Comparison of ENCODE assay signal across 28 mouse cellular contexts in the genomic region with DNA sequence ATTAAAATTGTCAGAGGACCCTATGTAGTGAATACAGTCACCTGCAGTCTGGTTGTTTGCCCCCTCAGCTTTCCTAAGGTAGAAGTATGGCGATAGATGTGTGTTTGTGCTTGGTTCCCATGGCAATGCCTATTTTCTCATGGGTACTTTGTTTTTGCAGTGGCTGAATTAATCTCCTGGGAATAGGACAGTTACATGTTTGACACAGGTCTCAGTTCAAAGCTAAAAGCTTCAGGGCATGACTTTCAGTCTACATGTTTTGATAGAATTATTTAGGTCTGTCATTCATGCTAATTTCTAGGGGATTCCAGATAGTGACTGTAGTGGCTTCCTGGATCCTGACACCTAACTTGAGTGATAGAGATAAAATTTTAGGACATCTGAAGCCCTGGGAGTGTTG.
"Had no signal": no experiment of that assay in that cellular context is flagged by ENCODE, and none has a peak within 500 bp of the region (broad histone marks: within the 10 kb centered on the region; RNA-seq: fewer than 3 reads in every experiment).

No protein-coding gene starts in this region.

- H3K36me3 ChIP-seq: limb, embryonic 10.5 days; limb, embryonic 12.5 days; limb, embryonic 13.5 days; limb, embryonic 15.5 days; liver, embryonic 12.5 days; liver, embryonic 13.5 days; liver, embryonic 15.5 days; lung, embryonic 15.5 days; midbrain, embryonic 10.5 days; midbrain, embryonic 12.5 days; midbrain, embryonic 13.5 days; midbrain, embryonic 15.5 days; neural tube, embryonic 12.5 days had no signal

- H3K4me1 ChIP-seq: limb, embryonic 10.5 days; limb, embryonic 15.5 days; liver, embryonic 12.5 days; liver, embryonic 13.5 days; liver, embryonic 15.5 days; lung, embryonic 15.5 days; midbrain, embryonic 10.5 days; midbrain, embryonic 12.5 days; midbrain, embryonic 13.5 days; midbrain, embryonic 15.5 days; neural tube, embryonic 12.5 days had no signal

- H3K27me3 ChIP-seq: limb, embryonic 12.5 days; limb, embryonic 13.5 days; limb, embryonic 15.5 days; liver, embryonic 12.5 days; liver, embryonic 13.5 days; liver, embryonic 15.5 days; lung, embryonic 15.5 days; megakaryocyte, embryonic 14.5 days; midbrain, embryonic 12.5 days; midbrain, embryonic 13.5 days; midbrain, embryonic 15.5 days; neural tube, embryonic 12.5 days had no signal

- H3K4me3 ChIP-seq: limb, embryonic 10.5 days; limb, embryonic 12.5 days; limb, embryonic 13.5 days; limb, embryonic 15.5 days; liver, embryonic 12.5 days; liver, embryonic 13.5 days; liver, embryonic 15.5 days; lung, embryonic 15.5 days; megakaryocyte, embryonic 14.5 days; midbrain, embryonic 10.5 days; midbrain, embryonic 12.5 days; midbrain, embryonic 13.5 days; midbrain, embryonic 15.5 days; myocyte; neural tube, embryonic 12.5 days had no signal

- H3K27ac ChIP-seq: limb, embryonic 10.5 days; limb, embryonic 12.5 days; limb, embryonic 13.5 days; limb, embryonic 15.5 days; liver, embryonic 12.5 days; liver, embryonic 13.5 days; liver, embryonic 14.5 days; liver, embryonic 15.5 days; lung, embryonic 15.5 days; macrophage; midbrain, embryonic 10.5 days; midbrain, embryonic 12.5 days; midbrain, embryonic 13.5 days; midbrain, embryonic 15.5 days; neural tube, embryonic 12.5 days had no signal

- H3K9me3 ChIP-seq: limb, embryonic 10.5 days; limb, embryonic 12.5 days; limb, embryonic 13.5 days; limb, embryonic 15.5 days; liver, embryonic 12.5 days; liver, embryonic 13.5 days; liver, embryonic 15.5 days; lung, embryonic 15.5 days; midbrain, embryonic 10.5 days; midbrain, embryonic 12.5 days; midbrain, embryonic 13.5 days; midbrain, embryonic 15.5 days; neural tube, embryonic 12.5 days had no signal

- H3K9ac ChIP-seq: limb, embryonic 12.5 days; limb, embryonic 13.5 days; limb, embryonic 15.5 days; liver, embryonic 12.5 days; liver, embryonic 13.5 days; liver, embryonic 14.5 days; liver, embryonic 15.5 days; liver, postnatal 0 days; lung, embryonic 14.5 days; lung, embryonic 15.5 days; midbrain, embryonic 12.5 days; midbrain, embryonic 13.5 days; midbrain, embryonic 15.5 days; neural tube, embryonic 12.5 days had no signal

- DNase-seq: left cerebral cortex, postnatal 4 days; liver; liver, embryonic 13.5 days; liver, postnatal 0 days; lung, adult 18-20 months; lung, adult 2 months; lung, embryonic 14.5 days; lung, postnatal 10 days; lung, postnatal 14 days; lung, postnatal 36 days; lung, postnatal 4 days; midbrain, embryonic 14.5 days had no signal
